Mouse (Mus musculus) CH12.LX (cell line): ENCODE data around the gene Cstad. TPM values are rescaled to one million over a fixed set of nuclear protein-coding genes. Genes with fewer than 3 reads are reported as not detected.

Experiments used
- DNase-seq: peaks from one replicate; pipeline ENCODE4 v3.0.0-alpha.2; 2013; ENCODE audit errors: extremely low read depth
- H3K27ac ChIP-seq: 2 replicates; pipeline ENCODE4 v1.5.1; 2012; ENCODE audit warnings: low read depth, mild to moderate bottlenecking, control low read depth, moderate library complexity; ENCODE audit not compliant: insufficient read depth
- H3K27me3 ChIP-seq: replicated peaks from 2 replicates; pipeline ENCODE3; 2012; ENCODE audit warnings: inconsistent platforms
- H3K36me3 ChIP-seq, 2 experiments: replicated peaks in 1 of 2; 2 replicates each; pipeline versions ENCODE3 to v1.6.1; 2012; ENCODE audit warnings: inconsistent platforms in 1 of 2, low read length in 1 of 2, mild to moderate bottlenecking in 1 of 2, mixed read lengths in 1 of 2, moderate library complexity in 1 of 2; ENCODE audit not compliant: control insufficient read depth in 1 of 2, insufficient read depth in 1 of 2
- H3K4me1 ChIP-seq, 2 experiments: 2 replicates each; pipeline ENCODE4 v1.6.1; 2012; ENCODE audit warnings: inconsistent platforms in 1 of 2, moderate library complexity in 1 of 2; ENCODE audit not compliant: insufficient read depth in 2 of 2, control insufficient read depth in 1 of 2
- H3K4me2 ChIP-seq: 2 replicates; pipeline ENCODE4 v1.6.1; 2012; ENCODE audit warnings: low read depth, mild to moderate bottlenecking, control low read depth; ENCODE audit not compliant: poor library complexity, insufficient read depth, severe bottlenecking
- H3K4me3 ChIP-seq, 3 experiments: fragments of 150-350 bp in 1 of 3; sonication (generic) in 1 of 3; replicated peaks in 1 of 3; 2 replicates each; pipeline versions ENCODE3 to v1.5.1; 2011 to 2012; ENCODE audit warnings: low read depth in 2 of 3, low read length in 2 of 3, mild to moderate bottlenecking in 2 of 3, moderate library complexity in 2 of 3, control low read depth in 1 of 3, improper control_type of control experiment in 1 of 3, inconsistent platforms in 1 of 3, mixed read lengths in 1 of 3; ENCODE audit not compliant: poor library complexity in 1 of 3
- H3K79me2 ChIP-seq: replicated peaks from 2 replicates; pipeline ENCODE4 v1.6.1; 2012; ENCODE audit warnings: mild to moderate bottlenecking, moderate library complexity; ENCODE audit not compliant: control insufficient read depth, poor library complexity, insufficient read depth, severe bottlenecking; ENCODE audit errors: extremely low read depth
- H3K9ac ChIP-seq: 2 replicates; pipeline ENCODE4 v1.6.1; 2012; ENCODE audit warnings: low read depth, mild to moderate bottlenecking, control low read depth, moderate library complexity; ENCODE audit not compliant: insufficient read depth
- H3K9me3 ChIP-seq: replicated peaks from 2 replicates; pipeline ENCODE3; 2012; ENCODE audit warnings: low read length, inconsistent platforms, mixed read lengths
- CHD1 ChIP-seq: IDR thresholded peaks from 2 replicates; pipeline ENCODE4 v1.6.1; 2012; ENCODE audit warnings: low read depth, low read length, improper control_type of control experiment, inconsistent platforms
- CTCF ChIP-seq, 2 experiments: IDR thresholded peaks in 1 of 2; conservative IDR thresholded peaks in 1 of 2; 2 replicates each; pipeline ENCODE4 v1.5.1; 2011 to 2012; ENCODE audit warnings: low read depth in 2 of 2, low read length in 2 of 2, improper control_type of control experiment in 1 of 2, inconsistent platforms in 1 of 2, mild to moderate bottlenecking in 1 of 2, moderate library complexity in 1 of 2
- ELF1 ChIP-seq: IDR thresholded peaks from 2 replicates; pipeline ENCODE4 v1.6.1; 2014; ENCODE audit warnings: low read depth, mild to moderate bottlenecking, inconsistent platforms, low read length, improper control_type of control experiment
- EP300 ChIP-seq: IDR thresholded peaks from 2 replicates; pipeline ENCODE4 v1.6.1; 2011; ENCODE audit warnings: low read length, improper control_type of control experiment
- ETS1 ChIP-seq: conservative IDR thresholded peaks from 2 replicates; pipeline ENCODE4 v1.6.1; 2012; ENCODE audit warnings: low read depth, mild to moderate bottlenecking, inconsistent platforms, low read length, improper control_type of control experiment, moderate library complexity
- IRF4 ChIP-seq: IDR thresholded peaks from 2 replicates; pipeline ENCODE4 v1.6.1; 2014; ENCODE audit warnings: low read depth, mild to moderate bottlenecking, inconsistent platforms, low read length, improper control_type of control experiment
- JUN ChIP-seq: IDR thresholded peaks from 2 replicates; pipeline ENCODE4 v1.6.1; 2011; ENCODE audit warnings: low read depth, mild to moderate bottlenecking, low read length, improper control_type of control experiment, moderate library complexity; ENCODE audit not compliant: insufficient read depth
- JUND ChIP-seq: conservative IDR thresholded peaks from 2 replicates; pipeline ENCODE4 v1.6.1; 2011; ENCODE audit warnings: low read depth, low read length, improper control_type of control experiment
- MAFK ChIP-seq: IDR thresholded peaks from 2 replicates; pipeline ENCODE4 v1.6.1; 2011; ENCODE audit warnings: low read length, improper control_type of control experiment; ENCODE audit not compliant: insufficient replicate concordance
- MAZ ChIP-seq: IDR thresholded peaks from 2 replicates; pipeline ENCODE4 v1.6.1; 2012; ENCODE audit warnings: low read depth, mild to moderate bottlenecking, inconsistent platforms, low read length, improper control_type of control experiment, moderate library complexity
- MYC ChIP-seq: IDR thresholded peaks from 2 replicates; pipeline ENCODE4 v1.6.1; 2011; ENCODE audit warnings: low read depth, mild to moderate bottlenecking, improper control_type of control experiment, low read length
- POLR2A ChIP-seq: IDR thresholded peaks from 2 replicates; pipeline ENCODE4 v1.6.1; 2011; ENCODE audit warnings: low read depth, mild to moderate bottlenecking, improper control_type of control experiment, low read length
- POLR2AphosphoS2 ChIP-seq: IDR thresholded peaks from 2 replicates; pipeline ENCODE4 v1.6.1; 2011; ENCODE audit warnings: low read depth, low read length, improper control_type of control experiment
- RAD21 ChIP-seq: IDR thresholded peaks from 2 replicates; pipeline ENCODE4 v1.6.1; 2011; ENCODE audit warnings: low read depth, mild to moderate bottlenecking, low read length, improper control_type of control experiment, moderate library complexity
- TBP ChIP-seq: conservative IDR thresholded peaks from 2 replicates; pipeline ENCODE4 v1.6.1; 2011; ENCODE audit warnings: low read depth, low read length, improper control_type of control experiment
- UBTF ChIP-seq: IDR thresholded peaks from 2 replicates; pipeline ENCODE4 v1.6.1; 2012; ENCODE audit warnings: low read depth, mild to moderate bottlenecking, inconsistent platforms, low read length, improper control_type of control experiment, moderate library complexity
- ZKSCAN1 ChIP-seq: IDR thresholded peaks from 2 replicates; pipeline ENCODE4 v1.6.1; 2012; ENCODE audit warnings: low read depth, inconsistent platforms, low read length, improper control_type of control experiment, borderline replicate concordance
- dilution Hi-C: fragments of 300-500 bp; cut with MboI; formaldehyde crosslinking; loops from 2 replicates; pipeline ENCODE4 v1.14.3; 2020; ENCODE audit warnings: low sequenced_read_pairs; ENCODE audit not compliant: extremely low pct_unique_long_range_greater_than_20kb, extremely low pct_ligation_motif_present
- in situ Hi-C: fragments of 300-500 bp; cut with MboI; formaldehyde crosslinking; loops from 3 replicates; pipeline ENCODE4 v1.14.3; 2019; ENCODE audit warnings: low sequenced_read_pairs, low pct_ligation_motif_present, low pct_unique_long_range_greater_than_20kb, mixed read lengths
- polyA plus RNA-seq: library from polyadenylated mRNA; unstranded; fragments of >175 nt; gene quantifications from 2 replicates; pipeline ENCODE4 v1.2.1, GENCODE M21; 2012; ENCODE audit warnings: low read depth; ENCODE audit not compliant: insufficient read length
- total RNA-seq, 2 experiments: library from RNA; depleted of rRNA; stranded (reverse); fragments of 300-350 nt in 1 of 2; fragments of >200 nt in 1 of 2; gene quantifications; 2 replicates each; pipeline ENCODE4 v1.2.3; 2012 to 2014

Gene Cstad
- total and polyA plus RNA-seq, 3 experiments: 0.29 to 0.51 TPM; not detected in 1

- Histone ChIP-seq H3K9me3 (no peaks in the 10 kb centered on the region), H3K36me3 (no peaks in the 10 kb centered on the region), H3K27ac (no peak overlapping the region), H3K79me2 (no peaks in the 10 kb centered on the region), H3K4me2 (no peak overlapping the region), H3K4me1 (no peaks in the 10 kb centered on the region), H3K9ac (no peak overlapping the region), H3K27me3 (peaks cover 9% of the 10 kb centered on the region), H3K4me3 (no peak overlapping the region)
- dilution Hi-C loops (no loop called here), in situ Hi-C loops (no loop called here)
- no peak for TF ChIP-seq UBTF
- TF ChIP-seq CTCF (conservative IDR thresholded peaks at IDR 0.05 in 1 of 2, IDR thresholded peaks at IDR 0.05 in 1 of 2; ENCODE audit: low read depth in 2 of 2, low read length in 2 of 2): no peak
- TF ChIP-seq TBP: no peak
- no peak for TF ChIP-seq CHD1
- no peak for TF ChIP-seq POLR2AphosphoS2
- no peak for TF ChIP-seq POLR2A
- TF ChIP-seq RAD21: no peak
- no peak for TF ChIP-seq IRF4
- no peak for TF ChIP-seq MAZ
- TF ChIP-seq MAFK: no peak
- TF ChIP-seq ELF1: no peak
- TF ChIP-seq ETS1: no peak
- TF ChIP-seq ZKSCAN1: no peak
- TF ChIP-seq JUN: no peak
- TF ChIP-seq JUND: no peak
- TF ChIP-seq MYC: no peak
- no peak for DNase-seq
Measured at GRCm38 (mm10) chr2:30562553-30562952, 32.3 kb upstream of the Cstad start.

- in situ Hi-C loops (no loop called here), dilution Hi-C loops (no loop called here)
- H3K27ac ChIP-seq: no peak overlapping the region
- no peak overlapping the region for H3K4me3 ChIP-seq
- H3K4me1 ChIP-seq: peaks cover 0 to 8% of the 10 kb centered on the region in 2 experiments; a peak in 3 of 4 replicates
- H3K4me2 ChIP-seq: peak overlapping the region; percentile 10; the same call in 1 of the 2 replicates
- no peaks in the 10 kb centered on the region for H3K36me3 ChIP-seq
- H3K27me3 ChIP-seq: no peaks in the 10 kb centered on the region
- H3K9ac ChIP-seq: no peak overlapping the region
- H3K9me3 ChIP-seq: peaks cover 14% of the 10 kb centered on the region
- TF ChIP-seq MAZ: no peak
- TF ChIP-seq EP300: no peak
- TF ChIP-seq MAFK: no peak
- no peak for DNase-seq
- no peaks in the 10 kb centered on the region for H3K79me2 ChIP-seq
Measured at GRCm38 (mm10) chr2:30571647-30572046, 23.2 kb upstream of the Cstad start.
